Mouse (Mus musculus) cerebellum, adult 11-12 months (tissue): ENCODE measurements at regions not wholly inside any gene's neighbourhood (a gene's known extent, or its start where the extent isn't known, plus 50 kb on each side); places are given as distances from the start of the nearest gene placed in this dataset.
"Not testable (repeated sequence)": the region's sequence is repeated elsewhere in the genome, so short reads cannot be mapped to it uniquely, and the experiment has no call there.

Experiments
- DNase-seq: peaks from one replicate; pipeline ENCODE4 v3.0.0; 2022

DNA sequence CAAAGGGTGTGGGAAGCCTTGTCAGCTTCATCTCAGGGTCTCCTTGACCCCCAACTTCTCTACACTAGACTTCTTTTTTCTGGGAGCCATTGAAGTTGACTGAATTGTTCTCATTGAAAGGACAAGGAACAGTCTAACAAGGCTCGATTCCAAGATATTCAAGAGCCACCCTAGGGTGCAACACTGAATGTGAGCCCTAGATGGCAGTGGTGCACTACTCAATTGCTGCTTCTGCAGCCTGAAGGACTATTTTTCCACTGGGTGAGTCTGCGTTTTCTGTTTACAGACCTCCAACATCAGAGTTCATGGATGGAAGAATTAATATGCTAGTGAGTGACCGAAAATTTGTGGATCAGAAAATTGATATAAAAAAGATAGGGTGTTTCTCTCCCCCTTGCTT is 161.5 kb downstream of the Hpcal1 start:
- DNase-seq = not testable (repeated sequence)

DNA sequence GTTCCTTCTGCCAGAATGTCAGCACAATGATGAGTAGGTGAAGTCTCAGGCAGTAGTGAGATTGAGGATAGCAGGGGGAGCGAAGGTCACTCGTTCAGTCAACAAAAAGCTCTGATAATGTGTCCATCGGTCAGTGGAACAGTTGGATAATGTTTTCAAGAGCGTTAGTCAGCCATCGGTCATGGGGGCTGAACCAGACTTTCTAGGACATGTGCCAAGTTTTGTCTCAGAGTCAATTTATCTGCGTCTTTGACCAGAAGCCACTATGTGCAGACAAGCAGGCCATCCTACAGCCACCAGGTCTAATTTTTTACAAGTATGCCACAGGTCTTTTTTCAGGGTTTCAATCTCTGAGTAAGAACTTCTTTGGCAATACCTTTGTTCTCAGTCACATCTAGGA is 181.8 kb downstream of the Hpcal1 start:
- DNase-seq = not testable (repeated sequence)

GRCm38 (mm10) chr12:17881371-17882116 is 190.9 kb downstream of the Hpcal1 start:
- DNase-seq = peak; percentile 54

GRCm38 (mm10) chr12:17882117-17883116 is 191.8 kb downstream of the Hpcal1 start:
- DNase-seq = peak; percentile 7

DNA sequence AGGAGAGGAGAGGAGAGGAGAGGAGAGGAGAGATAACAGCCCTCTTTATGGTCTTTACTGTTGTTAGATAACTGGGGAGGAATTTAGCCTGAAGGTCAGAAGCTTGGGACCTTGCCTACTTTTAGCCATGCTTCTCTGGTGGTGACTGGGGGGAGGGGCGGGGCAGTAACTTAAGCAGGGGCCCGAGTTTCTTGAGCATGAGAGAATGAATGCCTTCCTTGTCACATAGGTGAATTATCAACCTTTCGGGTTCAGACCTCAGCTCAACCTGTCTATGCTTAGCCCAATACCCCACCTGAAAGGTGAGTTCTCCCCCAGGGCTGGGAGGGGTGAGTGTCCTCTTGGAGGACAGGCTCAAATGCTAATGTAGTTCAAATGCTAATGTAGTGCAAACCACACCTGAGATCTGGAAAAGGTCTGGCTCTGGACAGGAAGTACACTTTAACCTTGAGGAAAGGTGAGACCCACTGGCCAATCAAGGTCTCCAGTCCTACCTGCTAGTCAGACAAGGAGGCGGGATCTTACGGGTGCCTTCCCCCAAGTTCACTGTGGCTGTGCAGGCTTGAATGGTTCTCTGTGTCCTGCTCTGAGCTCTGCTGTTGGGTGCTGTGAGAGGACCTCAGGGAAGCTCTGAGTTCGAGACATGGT is 201.1 kb downstream of the Hpcal1 start:
- not testable (repeated sequence) for DNase-seq

DNA sequence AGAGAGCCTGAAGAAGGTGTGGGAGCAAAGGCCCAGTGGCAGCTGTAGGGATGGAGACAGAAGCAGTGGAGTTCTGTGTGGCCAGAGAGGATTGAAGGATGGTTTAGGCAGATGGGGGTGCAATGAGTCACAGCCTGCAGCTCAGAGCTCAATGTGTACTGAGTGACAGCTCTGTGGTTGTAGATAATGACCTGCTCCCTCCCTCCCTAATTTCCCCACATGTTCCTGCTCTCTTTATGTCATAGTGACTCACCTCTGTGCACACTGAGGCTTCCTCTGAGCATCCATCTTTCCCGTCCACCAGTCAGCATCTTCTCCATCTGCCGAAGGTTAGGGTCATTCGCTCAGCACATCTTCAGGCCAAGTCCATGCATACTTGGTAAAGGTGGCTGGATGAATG is 222.4 kb downstream of the Hpcal1 start:
- not testable (repeated sequence) for DNase-seq
